Mouse (Mus musculus) B cell, adult 62 days (primary cell): ENCODE measurements around the gene Uba2. TPM values are rescaled to one million over a fixed set of nuclear protein-coding genes. Genes with fewer than 3 reads are reported as not detected.

Source experiments
- total RNA-seq: library from RNA; stranded (reverse); gene quantifications from 4 replicates; pipeline ENCODE4 v1.2.4, GENCODE M21; 2023

Gene Uba2
- total RNA-seq, result 72.5 to 86.4 TPM (median 80.1 TPM) in 4 replicates

GRCm38 (mm10) chr7:34169454-34169853, at the start of gene Uba2:
Uba2 (minus strand) TSS chr7:34169599.

DNA sequence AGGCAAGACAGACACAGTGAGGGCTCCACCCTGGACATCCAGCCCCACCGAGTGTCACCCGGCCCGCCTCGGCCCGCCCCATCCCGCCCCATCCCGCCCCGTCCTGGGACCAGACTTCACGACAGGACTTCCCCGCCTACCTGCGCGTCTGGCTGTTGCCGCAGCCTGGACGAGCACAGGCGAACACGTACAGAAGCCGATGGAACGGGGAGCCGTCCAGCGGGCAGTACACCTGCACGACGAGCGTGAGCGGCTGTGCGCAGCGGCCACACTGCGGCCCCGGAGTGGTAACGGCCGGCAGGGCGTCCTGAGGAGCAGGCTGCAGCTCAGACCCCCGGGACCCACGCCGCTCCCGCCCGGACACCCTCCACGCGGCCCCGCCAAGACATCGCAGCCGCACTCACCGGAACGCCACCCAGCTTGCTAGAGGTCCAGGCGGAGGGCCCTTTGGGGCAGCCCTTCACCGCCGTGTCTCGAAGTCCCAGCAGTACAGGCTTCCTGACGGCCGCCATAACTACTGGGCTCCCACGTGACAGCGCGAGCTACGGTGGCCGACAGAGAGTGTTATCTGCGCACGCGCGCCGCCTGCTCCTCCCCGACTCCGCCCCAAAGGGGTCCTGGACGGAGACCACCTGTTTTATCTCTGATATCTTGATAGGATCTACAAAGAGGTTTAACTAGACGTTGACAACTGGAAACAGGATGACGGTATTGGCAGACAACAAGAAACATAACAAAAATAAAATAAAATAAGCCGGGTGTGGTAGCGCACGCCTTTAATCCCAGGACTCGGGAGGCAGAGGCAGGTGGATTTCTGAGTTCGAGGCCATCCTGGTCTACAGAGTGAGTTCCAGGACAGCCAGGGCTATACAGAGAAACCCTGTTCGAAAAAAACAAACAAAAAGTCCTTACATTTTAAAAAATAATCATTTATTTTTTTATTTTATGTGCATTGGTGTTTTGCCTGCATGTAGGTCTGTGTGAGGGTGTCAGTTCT, 27.0 kb upstream of the Uba2 start, which contains the start of gene Pdcd2l:
Gene Pdcd2l (minus strand): TSS at position 530 of the 997 bp plus-strand sequence.

GRCm38 (mm10) chr7:34133117-34133762, 36.2 kb downstream of the Uba2 start, which contains the start of gene Wtip:
Wtip (minus strand) TSS chr7:34133268.

DNA sequence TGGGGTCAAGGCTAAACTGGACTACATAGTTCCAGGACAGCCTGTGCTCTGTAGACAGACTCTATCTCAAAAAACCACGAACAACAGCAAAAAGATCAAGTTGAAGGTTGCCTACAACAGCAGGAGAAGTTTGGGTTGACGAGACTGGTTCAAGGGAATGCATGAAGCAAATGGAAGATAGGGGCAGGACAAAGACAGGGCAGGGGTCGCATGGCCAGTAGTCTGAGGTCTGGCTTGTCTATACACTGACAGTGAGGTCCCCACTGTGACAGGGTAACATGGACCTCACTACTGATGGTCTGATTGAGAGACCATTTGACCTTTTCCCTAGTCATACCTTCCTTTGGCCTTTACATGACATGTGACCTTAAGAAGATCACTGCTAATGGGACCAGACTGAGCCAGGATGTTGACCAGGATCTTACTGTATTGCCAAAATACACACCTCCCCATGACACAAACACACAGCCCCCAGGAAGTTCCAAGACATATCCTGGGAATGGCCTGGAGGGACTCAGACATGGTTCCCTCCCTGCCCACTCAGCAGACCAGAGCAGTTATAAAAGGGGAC, 74.4 kb downstream of the Uba2 start, which contains the start of gene Scgb1b30:
Gene Scgb1b30 (plus strand): TSS at position 521 of the 571 bp plus-strand sequence.

Other genes with a start within 250 kb of the Uba2 start
- not detected in 4 replicates for gene Scgb2b26, start 224.6 kb downstream of the Uba2 start, total RNA-seq
- not detected in 4 replicates for gene Scgb2b27, start 155.7 kb downstream of the Uba2 start, total RNA-seq
- not detected in 4 replicates for gene Scgb1b27, start 148.1 kb downstream of the Uba2 start, total RNA-seq
- gene Scgb1b30, start 74.2 kb downstream of the Uba2 start, total RNA-seq, result not detected in 4 replicates
- gene Wtip, start 36.3 kb downstream of the Uba2 start, total RNA-seq, result not detected in 4 replicates
- gene Pdcd2l, start 27.1 kb upstream of the Uba2 start, total RNA-seq, result 23.1 to 29.1 TPM (median 27.4 TPM) in 4 replicates
- 232 to 261 TPM (median 253 TPM) in 4 replicates for gene Gpi1, start 60.7 kb upstream of the Uba2 start, total RNA-seq
- gene Gm6096, start 81.4 kb upstream of the Uba2 start, total RNA-seq, result not detected in 4 replicates
- gene 4931406P16Rik, start 144.0 kb upstream of the Uba2 start, total RNA-seq, result 60.7 to 67.4 TPM (median 63.4 TPM) in 4 replicates
- 187 to 200 TPM (median 194 TPM) in 4 replicates for gene Lsm14a, start 223.7 kb upstream of the Uba2 start, total RNA-seq